Mouse (Mus musculus) liver, embryonic 14.5 days (tissue): ENCODE results near the gene Crybb3.

Source experiments
- CTCF ChIP-seq: IDR thresholded peaks from 2 replicates; pipeline ENCODE4 v1.5.1; 2016; ENCODE audit warnings: antibody characterized with exemption, low read depth, control low read depth
- EP300 ChIP-seq: IDR thresholded peaks from 2 replicates; pipeline ENCODE4 v1.6.1; 2016; ENCODE audit warnings: antibody characterized with exemption, low read depth

DNA sequence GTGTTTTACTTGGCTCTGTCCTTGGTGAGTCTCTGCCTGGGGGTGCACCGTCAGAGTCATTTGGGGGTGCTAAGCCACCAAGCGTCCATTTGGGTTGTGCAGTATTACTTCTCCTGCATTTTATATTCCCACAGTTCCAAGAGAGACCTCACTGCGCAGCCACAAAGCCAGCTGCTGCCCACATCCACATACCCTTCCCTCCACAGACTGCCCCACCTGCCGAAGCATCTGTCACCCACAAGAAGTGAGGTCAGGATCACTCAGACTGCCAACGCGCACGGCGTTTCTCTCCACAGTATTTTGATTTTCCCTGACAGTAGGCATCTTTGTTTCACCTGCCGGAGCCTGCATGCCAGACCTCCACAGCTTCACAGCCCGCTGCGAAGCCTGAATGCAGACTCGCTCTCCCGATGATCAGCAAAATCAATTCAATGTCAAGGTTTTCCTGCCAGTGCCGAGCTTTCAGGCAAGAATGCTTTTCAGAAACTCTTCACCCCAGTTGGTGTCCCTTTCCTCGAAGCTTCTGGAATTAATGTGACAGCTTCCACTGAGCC lies 50.1 kb downstream of the Crybb3 start:
- TF ChIP-seq CTCF (no peak), EP300 (no peak)
